Mouse (Mus musculus): ENCODE results near the gene Piwil4. TPM values are rescaled to one million over a fixed set of nuclear protein-coding genes. Genes with fewer than 3 reads are reported as not detected.
A peak's percentile ranks its signal among the peaks of the same experiment; 100 is the strongest.

Piwil4 gene
- polyA plus RNA-seq, 1 experiment = 0.36 TPM

- Histone ChIP-seq H3K36me3 (ENCODE audit: control insufficient read depth, insufficient read depth) (no peaks in the 10 kb centered on the region), H3ac (ENCODE audit: control insufficient read depth, insufficient read length) (peak overlapping the region; percentile 20), H3K4me2 (ENCODE audit: low read depth) (peak overlapping the region; percentile 51), H3K4me3 (no peak overlapping the region), H3K27me3 (ENCODE audit: control insufficient read depth, insufficient read depth, insufficient read length) (no peaks in the 10 kb centered on the region), H3K79me2 (ENCODE audit: control insufficient read depth, insufficient read depth) (no peaks in the 10 kb centered on the region)
- TF ChIP-seq E2F4 (IDR thresholded peaks at IDR 0.05; ENCODE audit: insufficient read depth) = no peak
- peak in 1 of 3 experiments; percentile 1 for TF ChIP-seq MYOG (IDR thresholded peaks at IDR 0.05; ENCODE audit: control insufficient read depth in 1 of 3, insufficient read depth in 1 of 3, insufficient read length in 2 of 3, low read depth in 2 of 3)
- TF ChIP-seq SRF (IDR thresholded peaks at IDR 0.05; ENCODE audit: control insufficient read depth, insufficient read length, low read depth) = no peak
Observed at GRCm38 (mm10) chr9:14751503-14752000, 11.0 kb upstream of the Piwil4 start.

GRCm38 (mm10) chr9:14750901-14751502, 10.5 kb upstream of the Piwil4 start:
- Histone ChIP-seq H3K4me3 (no peak overlapping the region), H3K36me3 (ENCODE audit: control insufficient read depth, insufficient read depth) (no peaks in the 10 kb centered on the region), H3K27me3 (ENCODE audit: control insufficient read depth, insufficient read depth, insufficient read length) (no peaks in the 10 kb centered on the region), H3ac (ENCODE audit: control insufficient read depth, insufficient read length) (peak overlapping the region; percentile 20), H3K79me2 (ENCODE audit: control insufficient read depth, insufficient read depth) (no peaks in the 10 kb centered on the region), H3K4me2 (ENCODE audit: low read depth) (no peak overlapping the region)
- TF ChIP-seq USF1 (IDR thresholded peaks at IDR 0.05; ENCODE audit: low read depth) (no peak), TCF3 (IDR thresholded peaks at IDR 0.05; ENCODE audit: insufficient read length, low read depth) (no peak), REST (IDR thresholded peaks at IDR 0.05; ENCODE audit: insufficient read depth, insufficient read length) (no peak), POLR2A (IDR thresholded peaks at IDR 0.05; ENCODE audit: insufficient read length, low read depth) (no peak), SRF (IDR thresholded peaks at IDR 0.05; ENCODE audit: control insufficient read depth, insufficient read length, low read depth) (no peak), CEBPB (IDR thresholded peaks at IDR 0.05; ENCODE audit: insufficient read depth, poor library complexity, severe bottlenecking) (no peak), POLR2AphosphoS2 (IDR thresholded peaks at IDR 0.05; ENCODE audit: insufficient read length, low read depth) (no peak), TCF12 (IDR thresholded peaks at IDR 0.05; ENCODE audit: insufficient read depth, poor library complexity, severe bottlenecking) (no peak), MYOD1 (IDR thresholded peaks at IDR 0.05; ENCODE audit: control insufficient read depth in 1 of 3, insufficient read length in 2 of 3, low read depth in 2 of 3) (no peak), MYOG (IDR thresholded peaks at IDR 0.05; ENCODE audit: control insufficient read depth in 1 of 3, insufficient read depth in 1 of 3, insufficient read length in 2 of 3, low read depth in 2 of 3) (no peak), E2F4 (IDR thresholded peaks at IDR 0.05; ENCODE audit: insufficient read depth) (no peak), MAX (IDR thresholded peaks at IDR 0.05; ENCODE audit: low read depth) (no peak)

GRCm38 (mm10) chr9:14739498-14740150, 909 bp downstream of the Piwil4 start:
- no peak for TF ChIP-seq E2F4 (IDR thresholded peaks at IDR 0.05; ENCODE audit: insufficient read depth)
- Histone ChIP-seq H3K4me3 (no peak overlapping the region), H3K79me2 (ENCODE audit: control insufficient read depth, insufficient read depth) (no peaks in the 10 kb centered on the region), H3K4me2 (ENCODE audit: low read depth) (no peak overlapping the region), H3ac (ENCODE audit: control insufficient read depth, insufficient read length) (no peak overlapping the region), H3K27me3 (ENCODE audit: control insufficient read depth, insufficient read depth, insufficient read length) (no peaks in the 10 kb centered on the region), H3K36me3 (ENCODE audit: control insufficient read depth, insufficient read depth) (no peaks in the 10 kb centered on the region)

- Histone ChIP-seq H3ac (ENCODE audit: control insufficient read depth, insufficient read length) (no peak overlapping the region), H3K36me3 (ENCODE audit: control insufficient read depth, insufficient read depth) (no peaks in the 10 kb centered on the region), H3K27me3 (ENCODE audit: control insufficient read depth, insufficient read depth, insufficient read length) (no peaks in the 10 kb centered on the region), H3K4me3 (no peak overlapping the region), H3K4me2 (ENCODE audit: low read depth) (no peak overlapping the region), H3K79me2 (ENCODE audit: control insufficient read depth, insufficient read depth) (no peaks in the 10 kb centered on the region)
- TF ChIP-seq E2F4 (IDR thresholded peaks at IDR 0.05; ENCODE audit: insufficient read depth) = no peak
Observed at GRCm38 (mm10) chr9:14730941-14731541, 9.5 kb downstream of the Piwil4 start.

GRCm38 (mm10) chr9:14728365-14728764, 12.2 kb downstream of the Piwil4 start:
- no peak overlapping the region for H3ac ChIP-seq (ENCODE audit: control insufficient read depth, insufficient read length)
- TF ChIP-seq MAX (IDR thresholded peaks at IDR 0.05; ENCODE audit: low read depth) (no peak), SRF (IDR thresholded peaks at IDR 0.05; ENCODE audit: control insufficient read depth, insufficient read length, low read depth) (no peak), TCF3 (IDR thresholded peaks at IDR 0.05; ENCODE audit: insufficient read length, low read depth) (no peak), POLR2A (IDR thresholded peaks at IDR 0.05; ENCODE audit: insufficient read length, low read depth) (no peak), TCF12 (IDR thresholded peaks at IDR 0.05; ENCODE audit: insufficient read depth, poor library complexity, severe bottlenecking) (no peak), REST (IDR thresholded peaks at IDR 0.05; ENCODE audit: insufficient read depth, insufficient read length) (no peak), USF1 (IDR thresholded peaks at IDR 0.05; ENCODE audit: low read depth) (no peak), MYOG (IDR thresholded peaks at IDR 0.05; ENCODE audit: control insufficient read depth in 1 of 3, insufficient read depth in 1 of 3, insufficient read length in 2 of 3, low read depth in 2 of 3) (no peak), MYOD1 (IDR thresholded peaks at IDR 0.05; ENCODE audit: control insufficient read depth in 1 of 3, insufficient read length in 2 of 3, low read depth in 2 of 3) (no peak), E2F4 (IDR thresholded peaks at IDR 0.05; ENCODE audit: insufficient read depth) (no peak), CEBPB (IDR thresholded peaks at IDR 0.05; ENCODE audit: insufficient read depth, poor library complexity, severe bottlenecking) (no peak)
- no peak overlapping the region for H3K4me3 ChIP-seq
- no peaks in the 10 kb centered on the region for H3K79me2 ChIP-seq (ENCODE audit: control insufficient read depth, insufficient read depth)
- no peaks in the 10 kb centered on the region for H3K27me3 ChIP-seq (ENCODE audit: control insufficient read depth, insufficient read depth, insufficient read length)
- no peak overlapping the region for H3K4me2 ChIP-seq (ENCODE audit: low read depth)
- H3K36me3 ChIP-seq (ENCODE audit: control insufficient read depth, insufficient read depth) = no peaks in the 10 kb centered on the region
